Mouse (Mus musculus) cerebellum, adult (tissue): ENCODE data around the gene Cyp1a2.
A peak's percentile ranks its signal among the peaks of the same experiment; 100 is the strongest.
"Not testable (repeated sequence)": the region's sequence is repeated elsewhere in the genome, so short reads cannot be mapped to it uniquely, and the experiment has no call there.

Source experiments
- ATAC-seq: cut with Nextera tagmentation; 2 replicates; pipeline ENCODE4 v1.9.2; 2017; ENCODE audit warnings: mild to moderate bottlenecking, moderate library complexity, mixed read lengths; ENCODE audit not compliant: insufficient number of reproducible peaks, low FRiP score, low TSS enrichment

The Cyp1a2 gene

DNA sequence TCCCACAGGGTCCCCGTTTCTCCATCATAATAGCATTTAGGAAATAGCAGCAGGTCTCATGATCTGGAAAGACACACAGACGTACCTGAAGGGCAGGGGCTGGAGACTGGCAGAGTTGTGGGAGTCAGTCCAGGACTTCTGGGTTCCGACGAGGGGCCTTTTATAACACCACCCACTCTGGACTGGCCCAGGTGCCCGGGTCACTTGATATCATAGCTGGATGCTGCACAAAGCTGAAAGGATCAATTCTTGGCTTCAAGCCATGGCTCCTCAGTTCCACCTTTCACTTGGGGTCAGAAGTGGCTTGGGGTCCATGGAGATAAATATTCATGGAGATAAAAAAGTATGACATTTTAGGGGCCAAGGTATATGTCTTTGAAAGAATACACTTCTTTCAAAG is at the start of gene Cyp1a2:
TSS of gene Cyp1a2 (minus strand) at position 184 of the 400 bp plus-strand sequence.
- no peak for ATAC-seq

DNA sequence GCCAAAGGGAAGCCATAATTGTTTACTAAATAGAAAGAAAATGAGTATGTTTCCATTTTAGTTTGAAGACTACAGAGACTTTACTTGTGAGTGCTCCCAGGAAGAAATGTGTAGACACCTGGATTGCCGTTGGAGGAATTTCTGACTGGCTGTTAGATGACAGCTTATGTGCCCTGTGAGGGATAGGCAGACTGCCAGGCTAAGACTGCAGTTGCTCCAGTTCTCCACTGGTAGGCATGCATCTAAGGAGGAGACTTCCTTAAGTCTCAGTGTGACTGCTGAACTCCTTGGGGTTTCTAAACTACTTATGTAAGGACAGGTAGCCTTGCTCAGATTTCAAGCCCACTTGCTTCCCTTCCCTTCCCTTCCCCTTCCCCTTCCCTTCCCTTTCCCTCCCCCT is 44.8 kb upstream of the Cyp1a2 start:
- ATAC-seq, result no peak; the same call in 1 of the 2 replicates

DNA sequence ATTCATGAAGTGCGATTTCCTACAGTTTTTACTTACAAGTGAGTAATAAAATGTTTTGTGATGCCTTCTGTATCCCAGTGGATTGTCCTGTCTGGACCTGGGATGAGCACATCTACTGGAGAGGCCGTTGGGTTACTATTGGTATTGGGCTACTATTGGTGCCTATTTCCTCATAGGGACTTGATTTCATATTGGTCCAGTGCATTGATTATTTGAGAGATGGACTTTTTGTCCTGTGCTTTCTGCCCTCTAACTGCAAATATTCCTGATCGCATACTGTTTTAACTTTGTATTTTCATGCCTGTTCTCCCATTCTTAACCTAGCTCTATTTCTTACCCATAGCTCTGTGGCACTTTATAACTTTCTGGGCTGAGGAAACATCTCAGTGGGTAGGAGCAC is 41.2 kb upstream of the Cyp1a2 start:
- ATAC-seq, result no peak

DNA sequence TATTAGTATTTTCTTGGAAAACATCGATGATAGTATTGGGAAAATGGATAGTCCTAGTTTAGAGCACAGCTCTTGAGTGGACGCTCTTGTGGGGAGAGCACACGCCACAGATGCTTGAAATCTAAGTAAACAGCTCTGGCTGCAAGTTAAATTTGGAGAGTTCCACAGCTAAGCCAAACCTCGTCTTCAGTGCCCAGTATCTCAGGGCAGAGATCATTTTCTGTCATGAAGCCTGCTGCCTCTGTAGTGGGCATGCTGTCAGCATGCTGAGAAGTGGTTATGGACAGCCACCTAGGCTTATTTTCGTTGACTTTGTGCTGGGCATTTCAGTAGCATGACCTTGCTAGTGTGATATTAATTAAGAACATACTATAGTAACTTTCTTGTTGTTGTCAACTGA is 40.3 kb upstream of the Cyp1a2 start:
- no peak for ATAC-seq

DNA sequence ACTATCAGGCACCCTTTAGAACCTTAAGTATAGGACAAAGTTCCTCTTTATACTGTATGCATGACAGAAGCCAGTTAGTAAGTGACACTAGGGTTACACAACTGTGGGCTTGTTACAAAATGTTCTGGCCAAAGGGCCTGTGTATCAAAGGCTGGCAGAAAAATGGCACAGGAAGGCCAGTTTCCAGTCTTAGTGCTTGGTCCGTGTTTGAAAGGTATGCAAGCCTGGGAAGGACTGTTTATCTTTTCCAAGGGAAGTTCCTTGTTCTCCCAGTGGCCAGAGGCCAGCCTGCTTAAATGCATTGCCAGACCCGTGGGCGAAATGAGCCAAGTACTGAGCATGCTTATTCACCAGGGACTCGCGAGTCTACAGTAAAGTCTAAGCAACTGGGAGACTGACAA is 39.8 kb upstream of the Cyp1a2 start:
- no peak for ATAC-seq

DNA sequence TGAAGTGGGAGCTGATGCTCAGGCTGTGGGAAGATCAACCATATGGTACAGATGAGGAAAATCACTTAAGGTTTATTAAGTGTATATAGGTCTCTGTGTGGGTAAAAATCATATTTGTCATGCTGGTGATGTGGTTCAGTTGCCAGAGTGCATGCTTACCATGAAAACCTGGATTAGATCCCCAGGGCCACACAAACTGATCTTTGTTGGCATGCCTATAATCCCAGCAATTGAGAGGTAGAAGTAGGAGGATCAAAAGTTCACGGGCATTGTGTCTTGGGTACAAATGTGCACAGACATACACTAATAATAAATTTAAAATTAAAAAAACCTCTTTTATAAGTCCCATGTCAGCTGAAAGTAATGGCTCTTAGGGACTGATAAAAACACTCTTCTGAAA is 38.9 kb upstream of the Cyp1a2 start:
- no peak for ATAC-seq

- ATAC-seq, result no peak
These were observed 37.2 kb upstream of the Cyp1a2 start for GRCm38 (mm10) chr9:57720736-57721135.

- ATAC-seq, result peak; percentile 45; the same call in 1 of the 2 replicates
These were observed 34.9 kb upstream of the Cyp1a2 start for GRCm38 (mm10) chr9:57718408-57718807.

- no peak for ATAC-seq
These were observed 28.7 kb upstream of the Cyp1a2 start for GRCm38 (mm10) chr9:57712194-57712593.

DNA sequence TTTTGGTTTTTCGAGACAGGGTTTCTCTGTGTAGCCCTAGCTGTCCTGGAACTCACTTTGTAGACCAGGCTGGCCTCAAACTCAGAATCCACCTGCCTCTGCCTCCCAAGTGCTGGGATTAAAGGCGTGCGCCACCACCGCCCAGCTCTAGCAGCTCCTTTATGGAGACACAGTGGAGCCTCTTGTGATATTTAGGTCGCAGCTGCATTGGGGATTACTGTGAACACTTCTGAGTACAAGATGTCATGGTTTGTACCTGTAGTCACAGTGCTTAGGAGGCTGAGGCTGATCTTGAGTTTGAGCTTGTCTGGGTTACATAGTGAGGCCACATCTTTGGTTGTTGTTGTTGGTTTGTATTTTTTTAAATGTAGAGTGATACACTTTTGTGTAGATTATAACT is 26.7 kb upstream of the Cyp1a2 start:
- not testable (repeated sequence) for ATAC-seq

- peak; percentile 15; the same call in 1 of the 2 replicates for ATAC-seq
These were observed 25.3 kb upstream of the Cyp1a2 start for GRCm38 (mm10) chr9:57708720-57709274.

DNA sequence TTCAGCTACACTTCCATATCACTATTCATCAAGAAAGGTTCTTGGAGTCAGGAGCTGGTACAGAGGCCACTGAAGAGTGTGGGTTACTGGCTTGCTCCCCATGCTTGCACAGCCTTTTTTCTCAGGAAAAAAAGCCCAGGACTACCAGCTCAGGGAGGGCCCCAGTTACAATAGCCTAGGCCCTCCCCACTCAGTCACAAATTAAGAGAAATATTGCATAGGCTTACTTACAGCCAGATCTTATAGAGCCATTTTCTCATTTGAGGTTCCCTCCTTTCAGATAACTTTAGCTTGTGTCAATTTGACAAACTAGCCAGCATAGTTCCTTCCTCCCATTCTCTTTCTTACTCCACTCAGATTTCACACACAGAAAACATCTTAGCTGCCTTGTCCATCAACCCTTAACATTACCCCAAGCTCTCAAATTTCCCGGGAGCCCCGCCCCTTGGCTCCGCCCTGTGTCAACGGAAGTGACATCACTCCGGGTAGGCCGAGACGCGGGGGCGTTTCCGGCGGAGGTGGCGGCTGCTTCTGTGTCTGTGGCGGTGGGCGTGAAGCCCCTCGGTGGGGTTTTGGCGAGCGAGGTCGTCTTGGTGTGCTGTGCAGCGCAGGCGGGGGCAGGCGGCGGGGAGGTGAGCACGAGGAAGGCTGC is 24.7 kb upstream of the Cyp1a2 start, which contains the start of gene Edc3:
TSS of gene Edc3 (plus strand) at position 473 of the 652 bp plus-strand sequence.
- peak; percentile 70; the same call in 1 of the 2 replicates for ATAC-seq

GRCm38 (mm10) chr9:57706496-57706895 is 23.0 kb upstream of the Cyp1a2 start:
- no peak for ATAC-seq

DNA sequence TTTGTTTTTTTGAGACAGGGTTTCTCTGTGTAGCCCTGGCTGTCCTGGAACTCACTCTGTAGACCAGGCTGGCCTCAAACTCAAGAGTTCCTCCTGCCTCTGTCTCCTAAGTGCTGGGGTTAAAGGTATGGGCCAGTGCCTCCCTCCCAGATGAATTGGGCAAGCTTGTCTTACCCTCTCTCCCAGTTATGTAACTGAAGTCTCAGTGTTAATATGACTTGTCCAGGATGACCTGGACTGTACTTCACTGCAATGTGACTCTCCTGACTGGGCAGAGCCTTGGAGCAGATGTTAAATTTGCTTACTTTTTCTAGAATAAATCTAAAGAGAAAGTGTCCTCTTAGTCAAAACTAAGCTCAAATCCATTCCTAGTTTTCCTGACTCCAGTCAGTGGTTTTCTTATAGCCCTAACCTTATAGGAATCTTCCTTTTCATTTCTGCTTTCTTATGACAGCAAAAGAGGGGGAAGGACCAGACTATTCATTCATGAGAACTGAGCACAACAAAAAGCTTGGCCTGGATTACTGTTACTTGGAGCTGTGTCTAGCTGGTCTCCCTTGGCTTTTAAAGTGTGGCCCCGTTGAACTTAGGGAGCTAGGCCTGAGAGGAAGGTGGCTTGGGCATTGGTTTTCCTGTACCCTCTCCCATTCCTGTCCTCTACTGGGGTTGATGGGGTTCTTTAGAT is 15.1 kb upstream of the Cyp1a2 start:
- no peak for ATAC-seq

GRCm38 (mm10) chr9:57697380-57697779 is 13.9 kb upstream of the Cyp1a2 start:
- no peak for ATAC-seq

GRCm38 (mm10) chr9:57696380-57697285 is 13.1 kb upstream of the Cyp1a2 start:
- ATAC-seq, result peak; percentile 68

GRCm38 (mm10) chr9:57694108-57694507 is 10.6 kb upstream of the Cyp1a2 start:
- no peak for ATAC-seq

DNA sequence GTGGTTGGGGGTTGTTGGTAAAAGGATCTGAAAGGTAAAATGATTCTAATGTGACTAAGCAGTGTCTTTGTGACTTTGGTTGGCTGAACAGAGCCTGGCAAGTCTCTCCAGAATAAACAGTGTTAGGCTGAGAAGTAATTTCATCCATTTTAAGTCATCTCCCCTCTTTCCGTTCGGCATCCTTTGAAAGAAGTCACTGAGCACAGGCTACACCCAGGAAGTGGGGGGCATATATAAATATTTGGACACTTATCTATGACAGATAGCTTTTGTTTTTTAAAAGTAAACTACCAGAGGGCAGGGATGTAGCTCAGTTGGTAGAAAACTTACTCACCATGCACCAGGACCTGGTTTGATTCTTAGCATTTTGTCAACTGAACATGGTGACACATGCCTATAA is 5.1 kb upstream of the Cyp1a2 start:
- no peak for ATAC-seq

GRCm38 (mm10) chr9:57688158-57688557 is 4.7 kb upstream of the Cyp1a2 start:
- no peak for ATAC-seq

- ATAC-seq, result no peak
These were observed 4.2 kb upstream of the Cyp1a2 start, which contains the start of gene Cyp1a1 for GRCm38 (mm10) chr9:57687751-57688150. TSS of gene Cyp1a1 (plus strand) at chr9:57687928.
